Mouse (Mus musculus): ENCODE results near the gene Mcm10. TPM values are rescaled to one million over a fixed set of nuclear protein-coding genes. Genes with fewer than 3 reads are reported as not detected.
"Not testable (repeated sequence)": the region's sequence is repeated elsewhere in the genome, so short reads cannot be mapped to it uniquely, and the experiment has no call there.

The Mcm10 gene
- polyA plus RNA-seq, 1 experiment from 2014 or later: 4.4 TPM

- no peaks in the 10 kb centered on the region for H3K79me2 ChIP-seq (ENCODE audit: inconsistent target)
- 92% methylated on average over 8 of the region's 8 CpGs for WGBS (ENCODE audit: missing documents)
- no peak overlapping the region for H3K27ac ChIP-seq
- no peak overlapping the region for H3K4me3 ChIP-seq (ENCODE audit: inconsistent target)
- H3K36me3 ChIP-seq (ENCODE audit: inconsistent target): peaks cover 2% of the 10 kb centered on the region; the same call in 1 of the 2 replicates
Measured at GRCm38 (mm10) chr2:4987388-4988180, 25.0 kb downstream of the Mcm10 start.

- Histone ChIP-seq H3K79me2 (ENCODE audit: inconsistent target) (no peaks in the 10 kb centered on the region), H3K4me3 (ENCODE audit: inconsistent target) (no peak overlapping the region), H3K36me3 (ENCODE audit: inconsistent target) (no peaks in the 10 kb centered on the region), H3K27ac (no peak overlapping the region)
- 85% methylated on average over 4 of the region's 4 CpGs for WGBS (ENCODE audit: missing documents)
Measured at GRCm38 (mm10) chr2:4986798-4987197, 25.8 kb downstream of the Mcm10 start.

- Histone ChIP-seq H3K36me3 (ENCODE audit: inconsistent target) (no peaks in the 10 kb centered on the region), H3K27ac (no peak overlapping the region), H3K4me3 (ENCODE audit: inconsistent target) (no peak overlapping the region), H3K79me2 (ENCODE audit: inconsistent target) (no peaks in the 10 kb centered on the region)
- 89% methylated on average over 6 of the region's 6 CpGs for WGBS (ENCODE audit: missing documents)
Measured at GRCm38 (mm10) chr2:4985000-4985399, 27.6 kb downstream of the Mcm10 start.

- Histone ChIP-seq H3K79me2 (ENCODE audit: inconsistent target) (no peaks in the 10 kb centered on the region), H3K27ac (no peak overlapping the region), H3K36me3 (ENCODE audit: inconsistent target) (no peaks in the 10 kb centered on the region), H3K4me3 (ENCODE audit: inconsistent target) (no peak overlapping the region)
- WGBS (ENCODE audit: missing documents): 52% methylated on average over 5 of the region's 5 CpGs
Measured at GRCm38 (mm10) chr2:4983987-4984386, 28.6 kb downstream of the Mcm10 start.

GRCm38 (mm10) chr2:4978091-4978490 is 34.5 kb downstream of the Mcm10 start:
- Histone ChIP-seq H3K27ac (no peak overlapping the region), H3K36me3 (ENCODE audit: inconsistent target) (no peaks in the 10 kb centered on the region), H3K4me3 (ENCODE audit: inconsistent target) (no peak overlapping the region), H3K79me2 (ENCODE audit: inconsistent target) (no peaks in the 10 kb centered on the region)
- WGBS (ENCODE audit: missing documents): 81% methylated on average over 8 of the region's 8 CpGs

GRCm38 (mm10) chr2:4975807-4976206 is 36.8 kb downstream of the Mcm10 start, which contains the start of gene Ucma:
Gene Ucma, plus strand, starts transcription at chr2:4976122.
- H3K4me3 ChIP-seq (ENCODE audit: inconsistent target): no peak within 1 kb of the TSS

GRCm38 (mm10) chr2:4969083-4969482 is 43.5 kb downstream of the Mcm10 start:
- Histone ChIP-seq H3K4me3 (ENCODE audit: inconsistent target) (no peak overlapping the region), H3K27ac (no peak overlapping the region), H3K79me2 (ENCODE audit: inconsistent target) (no peaks in the 10 kb centered on the region), H3K36me3 (ENCODE audit: inconsistent target) (no peaks in the 10 kb centered on the region)
- WGBS (ENCODE audit: missing documents): 100% methylated on average over 1 of the region's 2 CpGs

More at GRCm38 (mm10) chr2:4975807-4976206, 36.8 kb downstream of the Mcm10 start, which contains the start of gene Ucma:
- Histone ChIP-seq H3K79me2 (ENCODE audit: inconsistent target) (no peaks in the 10 kb centered on the region), H3K36me3 (ENCODE audit: inconsistent target) (no peaks in the 10 kb centered on the region), H3K27ac (no peak within 1 kb of the TSS)
- WGBS (ENCODE audit: missing documents): 74% methylated on average over 5 of the region's 5 CpGs

- H3K79me2 ChIP-seq (ENCODE audit: inconsistent target): no peaks in the 10 kb centered on the region
Measured at GRCm38 (mm10) chr2:4967806-4968205, 44.8 kb downstream of the Mcm10 start.

GRCm38 (mm10) chr2:4958039-4958438 is 54.6 kb downstream of the Mcm10 start:
- Histone ChIP-seq H3K79me2 (ENCODE audit: inconsistent target) (no peaks in the 10 kb centered on the region), H3K36me3 (ENCODE audit: inconsistent target) (no peaks in the 10 kb centered on the region), H3K27ac (no peak overlapping the region), H3K4me3 (ENCODE audit: inconsistent target) (no peak overlapping the region)
- 91% methylated on average over 12 of the region's 12 CpGs for WGBS (ENCODE audit: missing documents)

More at GRCm38 (mm10) chr2:4967806-4968205, 44.8 kb downstream of the Mcm10 start:
- H3K27ac ChIP-seq: no peak overlapping the region
- no peak overlapping the region for H3K4me3 ChIP-seq (ENCODE audit: inconsistent target)
- WGBS (ENCODE audit: missing documents): 91% methylated on average over 2 of the region's 2 CpGs
- H3K36me3 ChIP-seq (ENCODE audit: inconsistent target): no peaks in the 10 kb centered on the region

- Histone ChIP-seq H3K4me3 (ENCODE audit: inconsistent target) (no peak overlapping the region), H3K79me2 (ENCODE audit: inconsistent target) (no peaks in the 10 kb centered on the region), H3K36me3 (ENCODE audit: inconsistent target) (no peaks in the 10 kb centered on the region), H3K27ac (no peak overlapping the region)
- 88% methylated on average over 6 of the region's 6 CpGs for WGBS (ENCODE audit: missing documents)
Measured at GRCm38 (mm10) chr2:4954216-4954760, 58.3 kb downstream of the Mcm10 start.

GRCm38 (mm10) chr2:4950986-4951385 is 61.6 kb downstream of the Mcm10 start:
- Histone ChIP-seq H3K27ac (no peak overlapping the region), H3K4me3 (ENCODE audit: inconsistent target) (no peak overlapping the region), H3K36me3 (ENCODE audit: inconsistent target) (no peaks in the 10 kb centered on the region), H3K79me2 (ENCODE audit: inconsistent target) (no peaks in the 10 kb centered on the region)
- WGBS (ENCODE audit: missing documents): 93% methylated on average over 2 of the region's 2 CpGs

- not testable (repeated sequence) for H3K4me3 ChIP-seq (ENCODE audit: inconsistent target); H3K79me2 ChIP-seq (ENCODE audit: inconsistent target); H3K27ac ChIP-seq; H3K36me3 ChIP-seq (ENCODE audit: inconsistent target)
- WGBS (ENCODE audit: missing documents): 100% methylated on average over 1 of the region's 8 CpGs
Measured at GRCm38 (mm10) chr2:4949691-4950090, 62.9 kb downstream of the Mcm10 start.

GRCm38 (mm10) chr2:4940861-4941260 is 71.7 kb downstream of the Mcm10 start:
- H3K27ac ChIP-seq: no peak overlapping the region
- whole genome bisulfite sequencing (ENCODE audit: missing documents): 97% methylated on average over 10 of the region's 11 CpGs
- H3K4me3 ChIP-seq (ENCODE audit: inconsistent target): no peak overlapping the region
- H3K36me3 ChIP-seq (ENCODE audit: inconsistent target): peaks cover 50% of the 10 kb centered on the region
- H3K79me2 ChIP-seq (ENCODE audit: inconsistent target): no peaks in the 10 kb centered on the region

Data from macrophage (primary cell).